Mouse (Mus musculus): Measurements from ENCODE around the gene Slc7a9. TPM values are rescaled to one million over a fixed set of nuclear protein-coding genes. Genes with fewer than 3 reads are reported as not detected.

Slc7a9 gene
- 0.70 TPM in 1 of 2 replicates, not detected in the other for polyA plus RNA-seq (2014; fragmentation: Nextera tagmentation; extraction: Ambion mirVana)

DNA sequence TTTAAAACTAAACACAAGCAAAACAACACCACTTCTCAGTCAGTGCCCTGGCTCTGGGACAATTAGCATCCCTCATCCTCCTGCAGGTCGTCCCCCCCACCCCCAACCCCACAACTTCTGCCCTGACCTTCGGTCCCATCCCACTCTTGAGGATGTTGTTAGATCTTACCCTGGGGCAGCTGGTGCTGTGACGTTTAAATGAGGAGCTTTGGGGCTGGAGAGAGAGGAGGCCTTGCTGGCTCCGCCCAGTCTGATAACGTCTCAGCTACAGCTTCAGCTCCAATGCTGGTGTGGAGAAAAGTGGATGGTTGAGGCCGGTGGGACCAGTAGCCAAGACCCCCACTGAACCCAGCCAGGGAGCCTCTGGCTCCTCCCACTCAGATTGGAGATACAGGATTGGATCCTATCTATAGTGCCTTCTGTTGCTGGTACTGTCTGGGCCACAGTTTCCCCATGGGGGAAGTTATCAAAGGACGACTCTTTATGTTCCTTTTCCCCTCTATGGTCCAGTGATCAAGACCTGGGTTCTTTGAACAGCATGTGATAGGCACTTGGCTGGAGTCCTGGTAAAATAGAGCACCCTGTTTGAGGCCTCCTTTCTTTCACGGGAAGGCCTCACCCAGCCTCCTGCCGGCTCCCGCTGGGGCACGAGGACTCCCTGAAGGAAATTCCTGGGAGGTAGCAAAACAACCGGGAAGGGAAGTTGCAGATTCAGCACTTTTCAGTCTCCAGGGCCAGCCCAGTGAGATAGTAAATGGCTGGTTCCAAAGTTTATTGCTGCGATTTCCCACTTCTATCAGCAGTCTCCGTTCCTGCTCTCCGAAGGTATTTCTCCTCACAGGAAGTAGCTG, at the start of gene Slc7a9:
Gene Slc7a9 (plus strand): TSS at position 801 of the 851 bp plus-strand sequence.
- H3K4me2 ChIP-seq (ENCODE audit: low read depth, low read length) = no peak within 1 kb of the TSS
- ATAC-seq (replicated peaks; ENCODE audit: insufficient number of reproducible peaks, low FRiP score, low TSS enrichment, low read depth) (no peak; the same call in 1 of the 2 replicates), DNase-seq (ENCODE audit: low spot score) (peak; percentile 20)
- H3K4me1 ChIP-seq (ENCODE audit: control insufficient read depth, insufficient read depth, low read length) = no peaks in the 10 kb centered on the region
- H3K27ac ChIP-seq (replicated peaks; ENCODE audit: low read depth, low read length) = no peak within 1 kb of the TSS
- H3K27me3 ChIP-seq (ENCODE audit: control insufficient read depth, insufficient read depth, low read length) = no peaks in the 10 kb centered on the region
- WGBS = 23% methylated on average over 15 of the region's 15 CpGs
- H3K4me3 ChIP-seq (ENCODE audit: low read depth, low read length) = no peak within 1 kb of the TSS
- no peak within 1 kb of the TSS for H3K9ac ChIP-seq (replicated peaks; ENCODE audit: low read length)
- no peaks in the 10 kb centered on the region for H3K9me3 ChIP-seq (replicated peaks; ENCODE audit: control insufficient read depth, low read length)
- no peaks in the 10 kb centered on the region for H3K36me3 ChIP-seq (replicated peaks; ENCODE audit: control insufficient read depth, insufficient read depth, low read depth, low read length)

DNA sequence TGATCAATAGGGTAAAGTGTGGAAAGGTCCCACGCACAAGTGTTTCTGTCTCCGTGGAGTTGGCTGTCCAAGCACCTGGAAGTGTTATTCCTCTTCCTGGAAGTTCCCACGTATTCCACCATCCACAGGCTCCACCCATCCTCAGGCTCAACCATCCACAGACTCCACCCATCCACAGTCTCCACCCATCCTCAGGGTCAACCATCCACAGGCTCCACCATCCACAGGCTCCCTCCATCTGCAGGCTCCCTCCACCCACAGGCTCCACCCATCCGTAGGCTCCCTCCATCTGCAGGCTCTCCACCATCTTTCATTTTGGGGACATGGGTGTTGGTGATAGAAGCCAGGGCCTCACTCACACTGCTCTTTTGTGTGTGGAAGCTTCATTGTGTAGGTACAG, 47.4 kb upstream of the Slc7a9 start:
- H3K4me3 ChIP-seq (ENCODE audit: low read depth, low read length) = no peak overlapping the region
- peaks cover 10% of the 10 kb centered on the region; the same call in 1 of the 2 replicates for H3K36me3 ChIP-seq (replicated peaks; ENCODE audit: control insufficient read depth, insufficient read depth, low read depth, low read length)
- 88% methylated on average over 4 of the region's 4 CpGs for WGBS
- DNase-seq (ENCODE audit: low spot score) (no peak), ATAC-seq (replicated peaks; ENCODE audit: insufficient number of reproducible peaks, low FRiP score, low TSS enrichment, low read depth) (no peak)
- no peak overlapping the region for H3K4me2 ChIP-seq (ENCODE audit: low read depth, low read length)
- no peak overlapping the region for H3K9ac ChIP-seq (replicated peaks; ENCODE audit: low read length)
- H3K27ac ChIP-seq (replicated peaks; ENCODE audit: low read depth, low read length) = no peak overlapping the region
- H3K9me3 ChIP-seq (replicated peaks; ENCODE audit: control insufficient read depth, low read length) = no peaks in the 10 kb centered on the region
- no peaks in the 10 kb centered on the region for H3K4me1 ChIP-seq (ENCODE audit: control insufficient read depth, insufficient read depth, low read length)
- no peaks in the 10 kb centered on the region for H3K27me3 ChIP-seq (ENCODE audit: control insufficient read depth, insufficient read depth, low read length)

DNA sequence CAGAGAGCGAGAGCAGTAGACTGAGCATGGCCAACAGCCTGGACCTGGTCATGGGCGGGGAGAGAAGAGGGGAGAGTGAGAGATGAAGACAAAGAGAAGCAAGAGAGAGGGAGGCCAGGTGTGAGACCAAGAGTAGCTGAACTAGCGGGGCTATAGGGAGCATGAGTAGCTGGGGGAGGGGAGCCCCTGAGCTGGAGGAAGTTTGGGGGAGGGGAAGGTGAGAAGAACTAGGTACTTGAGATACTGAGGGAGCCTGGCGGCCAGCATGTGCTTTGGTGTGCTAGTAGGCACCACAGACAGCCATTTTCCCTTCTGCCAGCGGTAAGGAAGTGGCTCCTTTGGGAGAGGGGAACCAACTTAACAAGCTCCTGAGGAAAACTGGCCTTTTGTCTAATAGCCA, 33.4 kb upstream of the Slc7a9 start:
- ATAC-seq (replicated peaks; ENCODE audit: insufficient number of reproducible peaks, low FRiP score, low TSS enrichment, low read depth) = no peak
- Histone ChIP-seq H3K36me3 (replicated peaks; ENCODE audit: control insufficient read depth, insufficient read depth, low read depth, low read length) (peaks cover 2% of the 10 kb centered on the region), H3K27ac (replicated peaks; ENCODE audit: low read depth, low read length) (no peak overlapping the region), H3K9ac (replicated peaks; ENCODE audit: low read length) (no peak overlapping the region), H3K4me2 (ENCODE audit: low read depth, low read length) (no peak overlapping the region), H3K4me3 (ENCODE audit: low read depth, low read length) (no peak overlapping the region), H3K27me3 (ENCODE audit: control insufficient read depth, insufficient read depth, low read length) (no peaks in the 10 kb centered on the region), H3K9me3 (replicated peaks; ENCODE audit: control insufficient read depth, low read length) (no peaks in the 10 kb centered on the region), H3K4me1 (ENCODE audit: control insufficient read depth, insufficient read depth, low read length) (no peaks in the 10 kb centered on the region)
- DNase-seq (ENCODE audit: low spot score) = no peak
- WGBS = 58% methylated on average over 5 of the region's 5 CpGs

DNA sequence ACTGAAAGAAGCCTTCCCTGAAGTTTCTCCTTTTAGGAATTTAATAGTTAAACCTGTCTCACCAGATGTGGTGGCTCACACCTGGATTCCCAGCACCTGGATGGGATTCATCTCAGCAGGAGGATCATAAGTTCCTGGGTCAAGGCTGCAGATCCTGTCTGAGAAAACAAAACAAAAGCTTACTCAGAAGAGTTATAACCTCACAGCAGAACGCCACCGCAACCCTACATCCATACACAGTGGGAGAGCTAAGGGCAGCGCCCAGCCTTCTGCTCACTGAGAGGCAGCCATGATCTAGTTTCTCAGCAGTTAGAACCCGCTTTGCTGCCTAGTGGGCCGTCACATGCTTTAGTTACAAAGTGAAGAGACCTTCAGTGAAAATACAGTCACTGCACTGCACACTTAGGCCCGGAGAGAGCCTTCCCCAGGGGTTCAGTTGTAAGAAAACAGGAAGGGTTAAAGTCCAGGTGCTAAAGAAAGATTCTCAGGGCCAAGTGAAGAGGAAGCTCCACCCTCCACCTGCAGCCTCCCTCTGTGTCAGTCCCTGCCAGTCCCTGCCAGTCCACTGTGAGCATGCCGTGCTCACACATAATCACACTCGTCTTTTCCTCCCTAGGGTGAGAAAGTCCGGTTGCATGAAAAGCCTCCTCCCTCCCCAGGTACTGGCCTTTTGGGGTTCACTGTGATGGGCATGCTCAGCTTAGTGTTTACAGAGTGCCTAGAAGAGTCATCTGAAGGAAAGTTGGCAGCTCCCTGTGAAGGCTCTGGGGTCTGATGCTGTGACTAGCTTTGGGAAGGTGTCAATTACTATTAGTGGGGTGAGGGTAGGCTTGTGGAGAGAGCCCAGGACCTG, 32.6 kb upstream of the Slc7a9 start:
- Histone ChIP-seq H3K9me3 (replicated peaks; ENCODE audit: control insufficient read depth, low read length) (no peaks in the 10 kb centered on the region), H3K27ac (replicated peaks; ENCODE audit: low read depth, low read length) (no peak overlapping the region), H3K4me3 (ENCODE audit: low read depth, low read length) (no peak overlapping the region), H3K4me2 (ENCODE audit: low read depth, low read length) (no peak overlapping the region), H3K9ac (replicated peaks; ENCODE audit: low read length) (no peak overlapping the region), H3K27me3 (ENCODE audit: control insufficient read depth, insufficient read depth, low read length) (no peaks in the 10 kb centered on the region), H3K36me3 (replicated peaks; ENCODE audit: control insufficient read depth, insufficient read depth, low read depth, low read length) (peaks cover 2% of the 10 kb centered on the region), H3K4me1 (ENCODE audit: control insufficient read depth, insufficient read depth, low read length) (no peaks in the 10 kb centered on the region)
- 84% methylated on average over 9 of the region's 9 CpGs for WGBS
- ATAC-seq (replicated peaks; ENCODE audit: insufficient number of reproducible peaks, low FRiP score, low TSS enrichment, low read depth) (no peak), DNase-seq (ENCODE audit: low spot score) (no peak)

DNA sequence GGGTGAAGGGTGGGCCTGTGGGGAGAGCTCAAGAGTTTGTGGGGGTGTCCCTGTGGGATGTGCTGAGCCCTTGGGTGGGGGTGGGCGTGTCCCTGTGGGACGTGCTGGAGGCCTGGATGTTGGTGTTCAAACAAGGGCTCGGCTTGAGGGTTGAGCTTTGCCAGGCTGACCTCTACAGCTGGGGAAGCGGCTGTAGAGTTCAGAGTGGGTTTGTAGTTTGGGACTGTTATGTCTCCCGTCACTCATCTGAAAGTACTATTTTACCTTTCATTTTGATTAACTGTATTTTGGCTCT, 32.0 kb upstream of the Slc7a9 start:
- no peak overlapping the region for H3K27ac ChIP-seq (replicated peaks; ENCODE audit: low read depth, low read length)
- H3K4me3 ChIP-seq (ENCODE audit: low read depth, low read length) = no peak overlapping the region
- DNase-seq (ENCODE audit: low spot score) = no peak
- no peak for ATAC-seq (replicated peaks; ENCODE audit: insufficient number of reproducible peaks, low FRiP score, low TSS enrichment, low read depth)
- no peak overlapping the region for H3K4me2 ChIP-seq (ENCODE audit: low read depth, low read length)
- H3K27me3 ChIP-seq (ENCODE audit: control insufficient read depth, insufficient read depth, low read length) = no peaks in the 10 kb centered on the region
- H3K9me3 ChIP-seq (replicated peaks; ENCODE audit: control insufficient read depth, low read length) = no peaks in the 10 kb centered on the region
- no peak overlapping the region for H3K9ac ChIP-seq (replicated peaks; ENCODE audit: low read length)
- peaks cover 2% of the 10 kb centered on the region for H3K36me3 ChIP-seq (replicated peaks; ENCODE audit: control insufficient read depth, insufficient read depth, low read depth, low read length)
- WGBS = 84% methylated on average over 5 of the region's 5 CpGs
- H3K4me1 ChIP-seq (ENCODE audit: control insufficient read depth, insufficient read depth, low read length) = no peaks in the 10 kb centered on the region

DNA sequence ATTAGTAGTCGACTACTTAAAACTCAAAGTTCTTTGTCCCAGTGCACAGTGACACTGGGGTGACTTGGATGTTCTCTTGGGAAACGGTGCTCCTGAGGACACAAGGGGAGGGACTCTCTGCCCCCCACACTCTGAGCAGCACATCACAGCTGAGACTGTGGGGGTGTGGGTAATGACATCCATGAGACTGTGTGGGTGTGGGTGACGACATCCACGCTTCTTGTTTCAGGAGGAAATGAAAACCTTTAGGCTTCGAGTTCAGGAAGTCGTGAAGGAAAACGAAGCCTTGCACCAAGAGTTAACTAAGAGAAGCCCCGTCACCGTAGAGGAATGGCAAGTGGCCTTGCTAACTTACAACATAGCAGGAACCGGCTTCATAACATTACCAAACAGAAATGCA, 25.5 kb upstream of the Slc7a9 start:
- no peak for DNase-seq (ENCODE audit: low spot score)
- Histone ChIP-seq H3K9ac (replicated peaks; ENCODE audit: low read length) (no peak overlapping the region), H3K4me1 (ENCODE audit: control insufficient read depth, insufficient read depth, low read length) (no peaks in the 10 kb centered on the region), H3K4me2 (ENCODE audit: low read depth, low read length) (no peak overlapping the region), H3K36me3 (replicated peaks; ENCODE audit: control insufficient read depth, insufficient read depth, low read depth, low read length) (peaks cover 2% of the 10 kb centered on the region), H3K27me3 (ENCODE audit: control insufficient read depth, insufficient read depth, low read length) (no peaks in the 10 kb centered on the region), H3K27ac (replicated peaks; ENCODE audit: low read depth, low read length) (no peak overlapping the region), H3K9me3 (replicated peaks; ENCODE audit: control insufficient read depth, low read length) (no peaks in the 10 kb centered on the region), H3K4me3 (ENCODE audit: low read depth, low read length) (no peak overlapping the region)
- no peak for ATAC-seq (replicated peaks; ENCODE audit: insufficient number of reproducible peaks, low FRiP score, low TSS enrichment, low read depth)
- WGBS = 89% methylated on average over 10 of the region's 10 CpGs

DNA sequence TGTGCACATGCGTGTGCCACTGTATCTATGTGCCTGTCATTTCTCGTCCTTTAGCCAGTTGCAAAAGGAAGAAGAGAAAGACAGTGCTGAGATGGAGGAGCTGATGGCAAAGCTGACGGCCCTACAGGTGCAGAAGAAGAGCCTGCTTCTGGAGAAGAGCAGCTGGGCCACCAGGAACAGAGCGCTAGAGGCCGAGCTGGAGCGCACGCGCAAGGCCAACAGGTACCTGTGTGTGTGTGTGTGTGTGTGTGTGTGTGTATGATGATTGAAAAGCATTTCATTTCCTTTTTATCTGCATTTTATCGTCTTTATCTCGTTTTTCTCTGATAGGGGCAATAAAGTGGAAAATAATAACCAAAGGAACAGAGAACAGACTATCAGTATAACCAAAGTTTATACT, 20.4 kb upstream of the Slc7a9 start:
- WGBS = 89% methylated on average over 10 of the region's 10 CpGs
- H3K9me3 ChIP-seq (replicated peaks; ENCODE audit: control insufficient read depth, low read length) = no peaks in the 10 kb centered on the region
- no peaks in the 10 kb centered on the region for H3K4me1 ChIP-seq (ENCODE audit: control insufficient read depth, insufficient read depth, low read length)
- H3K27ac ChIP-seq (replicated peaks; ENCODE audit: low read depth, low read length) = no peak overlapping the region
- no peak overlapping the region for H3K4me3 ChIP-seq (ENCODE audit: low read depth, low read length)
- ATAC-seq (replicated peaks; ENCODE audit: insufficient number of reproducible peaks, low FRiP score, low TSS enrichment, low read depth) (no peak), DNase-seq (ENCODE audit: low spot score) (no peak)
- H3K36me3 ChIP-seq (replicated peaks; ENCODE audit: control insufficient read depth, insufficient read depth, low read depth, low read length) = peaks cover 3% of the 10 kb centered on the region
- H3K4me2 ChIP-seq (ENCODE audit: low read depth, low read length) = no peak overlapping the region
- H3K27me3 ChIP-seq (ENCODE audit: control insufficient read depth, insufficient read depth, low read length) = no peaks in the 10 kb centered on the region
- H3K9ac ChIP-seq (replicated peaks; ENCODE audit: low read length) = no peak overlapping the region

DNA sequence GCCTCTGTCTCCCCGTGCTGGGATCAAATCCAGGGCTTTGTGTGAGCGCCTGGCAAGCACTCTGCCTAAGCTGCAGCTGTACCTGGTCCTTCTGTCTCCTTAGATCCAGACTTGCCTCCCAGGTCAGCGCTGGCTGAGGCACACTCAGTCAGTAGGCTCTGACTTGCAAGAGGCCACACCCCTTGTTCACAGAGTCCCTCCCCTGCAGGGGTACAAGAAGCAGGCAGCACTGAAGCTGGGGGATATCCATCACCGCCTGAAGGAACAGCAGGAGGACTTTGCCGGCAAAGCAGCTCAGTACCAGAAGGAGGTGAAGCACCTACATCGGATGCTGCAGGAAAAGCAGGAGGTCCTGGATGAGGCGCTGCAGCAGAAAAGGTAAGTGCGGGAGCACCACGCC, 13.3 kb upstream of the Slc7a9 start:
- Histone ChIP-seq H3K27ac (replicated peaks; ENCODE audit: low read depth, low read length) (no peak overlapping the region), H3K9me3 (replicated peaks; ENCODE audit: control insufficient read depth, low read length) (no peaks in the 10 kb centered on the region), H3K27me3 (ENCODE audit: control insufficient read depth, insufficient read depth, low read length) (no peaks in the 10 kb centered on the region), H3K4me3 (ENCODE audit: low read depth, low read length) (no peak overlapping the region), H3K4me1 (ENCODE audit: control insufficient read depth, insufficient read depth, low read length) (no peaks in the 10 kb centered on the region), H3K36me3 (replicated peaks; ENCODE audit: control insufficient read depth, insufficient read depth, low read depth, low read length) (peaks cover 5% of the 10 kb centered on the region), H3K9ac (replicated peaks; ENCODE audit: low read length) (no peak overlapping the region), H3K4me2 (ENCODE audit: low read depth, low read length) (no peak overlapping the region)
- ATAC-seq (replicated peaks; ENCODE audit: insufficient number of reproducible peaks, low FRiP score, low TSS enrichment, low read depth) (no peak), DNase-seq (ENCODE audit: low spot score) (no peak)
- WGBS = 79% methylated on average over 9 of the region's 9 CpGs

Measured in embryonic facial prominence, embryonic 11.5 days (tissue).